Mouse (Mus musculus) left cerebral cortex, adult 2 months (tissue): ENCODE measurements around the gene Pcdh9. TPM values are rescaled to one million over a fixed set of nuclear protein-coding genes. Genes with fewer than 3 reads are reported as not detected.
A peak's percentile ranks its signal among the peaks of the same experiment; 100 is the strongest.

Experiments
- DNase-seq, 2 experiments: peaks; one replicate each; pipeline ENCODE4 v3.0.0; 2021 to 2022; ENCODE audit warnings: low spot score in 2 of 2, mixed read lengths in 1 of 2; ENCODE audit errors: extremely low spot score in 1 of 2
- H3K27ac ChIP-seq: fragments of 200-600 bp; 2 replicates; pipeline ENCODE4 v1.8.1; 2022
- H3K4me3 ChIP-seq: fragments of 200-600 bp; 2 replicates; pipeline ENCODE4 v1.8.1; 2022
- CTCF ChIP-seq: fragments of 200-600 bp; IDR thresholded peaks from 2 replicates; pipeline ENCODE4 v1.8.1; 2022; ENCODE audit warnings: antibody characterized with exemption, mild to moderate bottlenecking, moderate library complexity
- intact Hi-C: fragments of 180-260 bp; cut with DNase I; formaldehyde crosslinking; loops from one replicate; pipeline ENCODE4 v1.15.1; 2025
- total RNA-seq, 2 experiments: library from RNA; stranded (reverse); gene quantifications; 2 replicates each; pipeline ENCODE4 v1.2.3; 2021

The Pcdh9 gene
- total RNA-seq, 2 experiments from 2014 or later = 187 to 191 TPM

DNA sequence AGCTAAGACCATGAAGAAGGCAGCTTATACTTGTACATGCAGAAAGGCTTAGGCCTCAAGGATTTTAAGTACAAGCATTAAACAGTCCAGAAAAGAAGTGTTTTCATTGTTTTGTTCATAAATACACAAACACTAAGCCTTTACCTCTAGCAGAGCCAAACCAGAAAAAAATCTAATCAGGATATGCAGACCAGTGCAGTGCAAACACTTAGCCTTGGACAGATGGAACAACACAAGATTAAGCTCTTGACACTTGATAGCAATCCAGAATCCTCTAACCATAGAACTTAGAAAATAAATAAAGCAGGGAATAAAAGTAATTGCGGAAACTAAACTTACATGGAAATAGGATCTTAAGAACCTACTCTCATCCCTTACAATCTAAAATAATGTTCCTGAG is 10.4 kb downstream of the Pcdh9 start:
- H3K27ac ChIP-seq = peak overlapping the region; percentile 9; the same call in 1 of the 2 replicates
- no peak for TF ChIP-seq CTCF
- intact Hi-C loops = loop anchor here (5.0 to 10.0 kb wide), 4 partner anchors 273 to 1565 kb away; no protein-coding TSS in a partner anchor

DNA sequence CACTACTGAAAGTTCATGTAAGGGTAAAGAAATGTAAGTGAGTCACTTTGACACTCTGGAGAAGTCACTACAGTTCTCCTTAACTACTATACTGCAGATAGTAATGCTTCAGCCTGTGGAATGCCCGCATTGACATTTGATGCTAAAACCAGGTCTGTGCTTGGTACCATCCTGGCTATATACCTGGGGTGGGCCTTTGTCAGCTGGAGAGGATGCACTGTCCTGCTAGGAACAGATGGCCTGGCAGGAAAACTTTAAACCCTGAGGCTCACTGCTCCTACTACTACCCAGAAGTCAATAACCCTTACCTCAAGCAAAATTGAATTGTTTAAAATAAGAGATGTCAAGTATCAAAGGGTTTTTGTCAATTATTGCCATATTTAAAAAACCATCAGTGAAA is 14.5 kb downstream of the Pcdh9 start:
- Histone ChIP-seq H3K27ac (no peak overlapping the region), H3K4me3 (no peak overlapping the region)
- intact Hi-C loops = no loop called here
- DNase-seq = no peak
- TF ChIP-seq CTCF = no peak

More for the DNA sequence above, 10.4 kb downstream of the Pcdh9 start:
- H3K4me3 ChIP-seq = no peak overlapping the region
- no peak for DNase-seq

DNA sequence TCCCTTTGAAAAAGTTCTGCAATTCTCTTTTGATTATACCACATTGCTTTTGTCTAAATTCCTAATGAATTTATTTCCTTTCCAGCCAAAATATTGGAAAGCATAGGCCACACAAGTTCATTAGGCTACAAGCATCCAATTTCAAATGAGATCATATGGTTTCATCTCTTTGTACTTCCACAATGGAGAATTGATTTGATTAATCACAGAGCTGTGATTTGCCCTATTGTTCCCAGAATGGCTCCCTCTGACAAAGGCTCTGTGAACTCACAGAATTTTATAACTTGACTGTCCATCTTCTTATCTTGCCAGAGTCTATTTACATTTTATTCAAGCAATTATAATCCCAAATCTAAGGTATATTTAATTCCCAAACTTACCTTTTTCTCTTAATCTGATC is 22.3 kb downstream of the Pcdh9 start:
- intact Hi-C loops = no loop called here
- H3K4me3 ChIP-seq = no peak overlapping the region
- DNase-seq = no peak
- TF ChIP-seq CTCF = no peak
- no peak overlapping the region for H3K27ac ChIP-seq

DNA sequence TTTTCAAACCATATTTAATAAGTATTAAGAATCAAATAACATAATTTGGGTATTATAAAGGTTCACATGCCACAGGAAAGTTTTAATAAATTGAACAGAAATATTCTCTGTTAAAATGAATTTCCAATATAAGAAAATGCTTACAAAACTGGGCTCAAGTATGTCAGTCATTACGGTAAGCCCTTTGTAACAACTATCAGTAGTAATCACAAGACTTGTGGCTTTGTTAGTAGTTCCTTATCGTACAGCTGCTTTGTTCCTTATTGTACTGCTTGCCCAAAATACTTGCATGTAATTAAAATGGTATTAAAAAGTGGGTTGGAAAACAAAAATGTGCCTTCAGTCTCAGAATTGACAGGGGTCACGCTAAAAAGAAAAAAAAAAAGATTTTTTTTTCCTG is 32.4 kb downstream of the Pcdh9 start:
- no peak overlapping the region for H3K27ac ChIP-seq
- DNase-seq = no peak
- no peak for TF ChIP-seq CTCF
- intact Hi-C loops = no loop called here
- no peak overlapping the region for H3K4me3 ChIP-seq

DNA sequence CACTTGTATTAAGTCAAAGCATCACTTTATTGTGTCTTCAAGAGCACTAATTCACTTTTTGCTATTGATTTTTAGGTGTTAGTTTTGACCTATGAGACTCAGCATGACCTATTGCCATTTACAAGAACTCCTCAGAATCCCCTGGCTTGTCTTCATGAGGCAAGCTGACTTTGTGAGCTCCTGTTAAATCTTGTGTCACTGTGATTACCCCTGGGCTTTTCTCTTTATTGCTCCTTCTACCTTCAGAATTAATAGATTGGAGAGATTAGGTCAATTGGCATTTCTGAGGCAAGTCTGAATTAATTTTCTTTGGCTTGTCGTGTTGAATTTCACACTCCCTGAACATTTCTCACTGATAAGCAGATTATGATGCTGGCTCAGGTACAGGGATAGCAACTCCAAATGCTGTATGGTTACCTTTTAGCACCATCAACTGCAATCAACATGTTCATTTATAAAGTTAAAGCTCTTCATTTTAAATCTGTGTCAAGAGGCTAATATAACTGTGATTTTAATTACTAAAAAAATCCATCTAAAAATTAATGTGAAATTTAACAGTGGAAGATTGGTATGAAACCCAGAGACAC is 44.3 kb downstream of the Pcdh9 start:
- intact Hi-C loops = no loop called here
- no peak for TF ChIP-seq CTCF
- DNase-seq = no peak
- Histone ChIP-seq H3K4me3 (no peak overlapping the region), H3K27ac (no peak overlapping the region)

DNA sequence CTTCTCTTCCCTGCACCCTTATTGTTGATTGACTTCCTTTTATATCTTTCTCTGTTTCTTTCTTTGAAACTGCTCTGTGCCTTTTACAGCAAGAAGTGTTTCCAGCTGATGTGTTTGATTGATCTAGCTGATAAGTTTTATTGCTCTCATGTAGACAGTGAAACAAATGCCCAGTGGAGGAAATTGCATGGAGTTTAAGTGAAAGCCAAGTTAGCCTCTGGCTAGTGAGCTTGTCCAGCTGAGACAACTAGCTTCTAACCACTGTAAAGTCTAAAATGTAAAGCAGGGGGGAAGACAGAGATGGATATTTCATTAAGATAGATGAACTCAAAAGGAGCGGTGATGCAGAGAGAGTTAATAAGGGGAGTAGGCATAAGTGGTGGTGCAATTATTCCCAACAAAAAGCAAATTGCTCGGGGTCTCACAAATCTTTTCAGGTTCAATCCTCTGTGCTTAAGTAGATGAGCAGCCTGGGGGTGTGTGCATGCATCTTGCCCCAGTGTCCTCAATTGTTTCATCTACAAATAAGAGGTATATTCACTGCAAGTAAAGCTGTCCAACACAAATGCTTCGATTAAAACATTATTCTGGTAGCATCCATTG is 47.7 kb downstream of the Pcdh9 start:
- TF ChIP-seq CTCF = no peak
- intact Hi-C loops = no loop called here
- no peak for DNase-seq
- Histone ChIP-seq H3K4me3 (no peak overlapping the region), H3K27ac (no peak overlapping the region)

DNA sequence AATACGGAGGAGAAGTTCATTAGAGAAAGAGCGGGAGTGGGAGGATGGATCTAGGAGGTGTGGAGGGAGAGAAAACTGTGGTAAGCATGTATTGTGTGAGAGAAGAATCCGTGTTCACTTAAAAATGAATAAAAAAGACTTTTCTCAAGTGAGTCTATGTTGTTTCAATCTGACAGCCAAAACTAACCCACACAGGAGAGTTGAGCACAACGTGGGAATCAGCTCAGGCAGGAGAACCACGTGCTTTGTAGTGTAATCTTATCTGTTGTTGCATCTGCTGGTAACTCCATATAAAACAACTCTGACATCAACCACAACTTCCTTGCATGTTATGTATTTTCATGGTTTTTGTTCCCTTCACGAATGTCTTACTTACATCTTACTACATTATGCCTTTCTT is 58.0 kb downstream of the Pcdh9 start:
- Histone ChIP-seq H3K27ac (no peak overlapping the region), H3K4me3 (no peak overlapping the region)
- TF ChIP-seq CTCF = no peak
- intact Hi-C loops = no loop called here
- DNase-seq = no peak

DNA sequence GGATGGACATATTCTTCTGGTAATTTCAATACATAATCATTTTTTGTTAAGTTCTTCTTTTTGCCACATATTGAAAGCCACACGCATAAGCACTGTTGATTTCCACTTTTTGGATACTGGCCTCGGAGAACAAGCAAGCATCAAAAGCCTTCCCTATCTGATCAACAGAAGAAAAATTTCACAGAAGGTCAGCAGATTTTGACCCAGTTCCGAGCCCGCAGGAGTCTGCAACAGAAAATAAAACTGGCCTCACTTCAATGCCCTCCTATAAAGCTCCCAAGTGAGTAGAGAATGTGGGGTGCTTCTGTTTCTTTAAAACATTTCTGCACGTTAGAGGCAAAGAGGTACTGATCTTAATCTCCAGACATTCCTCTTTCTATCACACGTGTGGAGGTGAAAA is 63.3 kb downstream of the Pcdh9 start:
- Histone ChIP-seq H3K27ac (no peak overlapping the region), H3K4me3 (no peak overlapping the region)
- intact Hi-C loops = no loop called here
- no peak for TF ChIP-seq CTCF
- no peak for DNase-seq

DNA sequence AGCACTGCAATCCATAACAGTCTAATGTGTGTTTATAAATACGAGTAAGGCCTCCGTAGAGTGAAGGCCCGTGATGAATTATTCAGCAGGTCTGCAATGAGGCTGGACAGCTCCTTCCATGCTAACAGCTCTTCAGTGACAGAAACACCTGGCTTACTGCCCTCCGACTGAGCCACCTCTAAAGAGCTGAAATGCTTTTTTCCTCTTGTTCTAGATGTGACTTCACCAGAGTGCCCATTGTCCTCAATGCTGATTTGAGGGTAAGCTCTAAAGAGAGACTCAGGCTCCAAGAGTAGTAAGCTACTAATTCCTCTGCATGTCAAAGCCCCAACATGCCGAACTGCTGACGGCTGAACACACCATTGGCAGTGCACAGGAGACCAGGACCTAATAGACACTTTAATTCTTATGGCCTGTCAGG is 64.4 kb downstream of the Pcdh9 start:
- TF ChIP-seq CTCF = no peak
- no peak overlapping the region for H3K4me3 ChIP-seq
- peak overlapping the region; percentile 28; the same call in 1 of the 2 replicates for H3K27ac ChIP-seq
- no peak for DNase-seq
- intact Hi-C loops = no loop called here

DNA sequence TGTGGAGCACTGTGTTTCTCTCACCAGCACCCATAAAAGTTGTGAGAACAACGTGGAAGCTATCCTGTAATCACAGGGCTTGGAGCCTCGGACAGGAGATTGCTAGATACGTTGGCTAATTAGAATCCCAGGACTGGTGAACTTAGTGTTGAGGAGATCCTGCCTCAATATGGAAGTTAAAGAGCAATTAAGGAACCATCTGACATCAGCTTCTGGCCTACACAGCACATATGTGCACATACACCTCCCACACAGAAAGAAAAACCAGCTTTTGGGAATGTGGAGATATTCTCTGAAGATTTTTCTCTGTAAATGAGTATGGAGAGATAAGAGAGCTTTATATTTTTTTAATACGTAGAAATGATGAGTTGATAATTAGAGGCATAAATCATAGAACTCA is 71.6 kb downstream of the Pcdh9 start:
- DNase-seq = no peak
- TF ChIP-seq CTCF = no peak
- Histone ChIP-seq H3K4me3 (no peak overlapping the region), H3K27ac (no peak overlapping the region)
- intact Hi-C loops = loop anchor here (2.0 to 5.0 kb wide), 3 partner anchors 106 to 272 kb away; no protein-coding TSS in a partner anchor

DNA sequence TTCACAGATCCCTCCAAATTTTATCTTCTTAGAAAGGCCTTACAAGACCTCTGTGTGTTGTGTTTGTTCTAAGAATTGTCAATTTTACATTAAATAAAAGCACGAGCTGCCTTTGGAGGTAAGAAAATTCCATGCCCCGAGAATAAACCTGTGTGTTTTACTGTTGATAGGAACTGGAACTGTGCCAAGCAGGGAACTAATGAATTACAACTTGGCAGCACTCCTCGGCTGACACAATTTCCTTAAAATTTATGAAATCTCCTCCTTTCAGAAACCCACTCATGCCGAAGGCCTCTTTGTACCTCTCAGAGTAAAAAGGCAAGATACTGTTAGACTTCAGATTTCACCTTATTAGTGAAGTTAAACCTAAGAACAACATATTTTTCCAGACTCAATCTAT is 72.9 kb downstream of the Pcdh9 start:
- DNase-seq = no peak
- intact Hi-C loops = loop anchor here (5.0 kb wide), 2 partner anchors 190 to 270 kb away; no protein-coding TSS in a partner anchor
- Histone ChIP-seq H3K4me3 (no peak overlapping the region), H3K27ac (peak overlapping the region; percentile 55)
- TF ChIP-seq CTCF = no peak

DNA sequence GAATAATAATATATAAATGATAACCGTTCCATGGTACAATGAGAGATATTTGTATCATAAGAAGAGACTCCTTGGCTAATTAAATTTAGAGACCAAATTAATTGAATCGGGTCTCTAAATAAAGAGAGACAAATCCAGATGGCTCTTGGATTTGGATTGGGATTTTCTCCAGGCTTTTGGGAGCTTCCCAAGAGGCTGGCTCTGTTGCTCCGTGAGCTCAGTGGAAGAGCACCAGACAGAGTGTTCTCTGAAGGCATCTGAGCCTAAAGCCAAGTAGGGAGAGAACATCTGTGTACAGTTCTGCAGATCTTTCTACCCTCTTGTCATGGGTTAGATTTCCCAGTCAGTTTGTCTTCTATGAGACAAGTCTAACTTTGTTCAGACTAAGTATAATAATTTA is 95.9 kb downstream of the Pcdh9 start:
- Histone ChIP-seq H3K4me3 (no peak overlapping the region), H3K27ac (no peak overlapping the region)
- no peak for TF ChIP-seq CTCF
- DNase-seq = no peak
- intact Hi-C loops = no loop called here

DNA sequence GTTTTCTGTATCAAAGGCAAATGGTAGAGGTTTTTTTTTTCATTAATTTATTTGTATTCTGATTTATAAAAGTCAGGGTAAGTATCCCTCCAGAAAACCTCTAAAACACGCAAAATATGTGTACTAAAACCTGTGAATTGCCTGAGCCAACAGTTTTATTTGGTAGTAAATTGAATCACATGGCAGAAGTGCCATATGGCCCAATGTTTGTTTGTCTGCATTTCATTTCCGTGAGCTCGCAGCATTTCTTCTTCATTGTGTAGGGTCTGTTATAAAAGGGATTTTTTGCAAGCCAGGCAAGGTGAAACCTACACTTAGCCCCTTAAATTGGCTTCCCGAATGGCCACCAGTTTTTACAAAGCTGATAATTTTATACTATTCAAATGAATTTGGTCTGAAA is 104.2 kb downstream of the Pcdh9 start:
- intact Hi-C loops = no loop called here
- no peak overlapping the region for H3K27ac ChIP-seq
- no peak for DNase-seq
- TF ChIP-seq CTCF = no peak
- H3K4me3 ChIP-seq = no peak overlapping the region
